Mouse (Mus musculus): Measurements from ENCODE around the gene Plppr3. TPM values are rescaled to one million over a fixed set of nuclear protein-coding genes. Genes with fewer than 3 reads are reported as not detected.

Gene Plppr3
- 383 and 417 TPM in 2 replicates for polyA plus RNA-seq (2015; fragmentation: Nextera tagmentation; extraction: Ambion mirVana)

DNA sequence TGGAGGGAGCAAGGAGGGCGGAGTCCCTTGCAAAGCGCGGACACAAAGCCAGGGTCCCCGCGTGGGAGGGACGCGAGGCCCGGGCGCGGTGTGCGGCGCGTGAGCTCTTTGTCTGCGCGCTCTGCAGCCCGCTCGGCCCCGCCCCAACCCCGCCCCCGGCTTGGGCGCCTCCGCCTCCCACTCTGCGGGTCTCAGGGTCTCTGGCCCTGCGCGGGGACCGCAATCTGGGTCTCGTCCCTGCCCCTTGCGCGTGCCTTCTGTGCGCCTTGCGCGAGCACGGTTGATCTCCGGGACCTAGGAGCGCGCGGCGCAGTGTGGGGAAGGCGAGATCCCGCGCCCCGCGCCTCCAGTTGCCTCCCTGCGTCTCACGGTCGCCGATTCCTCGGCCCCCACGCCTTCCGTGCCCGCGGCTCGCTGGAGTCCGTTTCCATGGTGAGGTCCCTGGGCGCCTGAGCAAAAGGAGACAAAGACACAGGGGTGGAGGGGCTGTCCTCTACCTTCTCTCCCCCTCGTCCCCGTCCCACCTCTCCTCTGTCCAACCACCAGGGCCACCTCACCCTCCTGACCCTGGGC, at the start of gene Plppr3, which contains the start of gene Prtn3:
Gene Plppr3, minus strand, starts transcription at position 345 of the 573 bp plus-strand sequence.
Gene Prtn3, plus strand, starts transcription at position 187 of the 573 bp plus-strand sequence.
- H3K36me3 ChIP-seq = 0 out of 2 replicates have a peak, but pooled peaks cover 4% of the 10 kb centered on the region
- H3K9me3 ChIP-seq = no peaks in the 10 kb centered on the region
- peak within 1 kb of the TSS; percentile 91 for H3K9ac ChIP-seq
- H3K27me3 ChIP-seq = no peaks in the 10 kb centered on the region
- peaks cover 36% of the 10 kb centered on the region for H3K4me1 ChIP-seq (replicated peaks)
- ATAC-seq (ENCODE audit: low FRiP score, low read depth) = peak; percentile 94
- WGBS = 0% methylated on average over 49 of the region's 57 CpGs
- peak within 1 kb of the TSS; percentile 74 for H3K4me2 ChIP-seq
- H3K4me3 ChIP-seq = peak within 1 kb of the TSS; percentile 67
- peak within 1 kb of the TSS; percentile 96 for H3K27ac ChIP-seq (replicated peaks)

DNA sequence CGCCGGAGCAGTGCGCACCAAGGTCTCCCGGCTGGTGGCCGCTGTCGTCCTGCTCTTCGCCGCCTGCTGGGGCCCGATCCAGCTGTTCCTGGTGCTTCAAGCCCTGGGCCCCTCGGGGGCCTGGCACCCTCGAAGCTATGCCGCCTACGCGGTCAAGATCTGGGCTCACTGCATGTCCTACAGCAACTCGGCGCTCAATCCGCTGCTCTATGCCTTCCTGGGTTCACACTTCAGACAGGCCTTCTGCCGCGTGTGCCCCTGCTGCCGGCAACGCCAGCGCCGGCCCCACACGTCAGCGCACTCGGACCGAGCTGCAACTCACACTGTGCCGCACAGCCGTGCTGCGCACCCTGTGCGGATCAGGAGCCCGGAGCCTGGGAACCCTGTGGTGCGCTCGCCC, 47.1 kb upstream of the Plppr3 start:
- H3K36me3 ChIP-seq = no peaks in the 10 kb centered on the region
- WGBS = 3% methylated on average over 34 of the region's 34 CpGs
- H3K27me3 ChIP-seq = peaks cover 67% of the 10 kb centered on the region
- H3K4me1 ChIP-seq (replicated peaks) = peaks cover 47% of the 10 kb centered on the region
- peak overlapping the region; percentile 53 for H3K4me2 ChIP-seq
- H3K9ac ChIP-seq = peak overlapping the region; percentile 36
- H3K4me3 ChIP-seq = peak overlapping the region; percentile 33
- H3K27ac ChIP-seq (replicated peaks) = no peak overlapping the region
- ATAC-seq (ENCODE audit: low FRiP score, low read depth) = no peak
- no peaks in the 10 kb centered on the region for H3K9me3 ChIP-seq

DNA sequence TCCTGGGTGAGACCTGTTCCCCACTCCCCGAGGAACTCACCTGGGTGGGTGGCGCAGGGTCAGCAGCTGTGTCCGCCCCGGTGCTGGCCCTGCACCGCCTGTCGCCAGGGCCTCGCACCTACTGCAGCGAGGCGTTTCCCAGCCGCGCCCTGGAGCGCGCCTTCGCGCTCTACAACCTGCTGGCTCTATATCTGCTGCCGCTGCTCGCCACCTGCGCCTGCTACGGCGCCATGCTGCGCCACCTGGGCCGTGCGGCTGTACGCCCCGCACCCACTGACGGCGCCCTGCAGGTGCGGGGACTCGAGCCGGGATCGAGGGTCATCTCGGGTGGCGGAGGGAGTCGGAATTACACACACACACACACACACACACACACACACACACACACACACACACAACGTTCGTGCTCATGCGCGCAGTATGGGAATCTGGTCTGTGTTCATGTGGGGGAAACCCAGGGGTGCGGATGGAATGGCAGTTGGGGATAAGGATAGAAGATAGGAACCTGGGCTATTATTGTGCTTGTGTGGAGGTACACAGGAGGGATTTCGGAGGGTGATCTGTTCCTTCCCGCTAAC, 46.6 kb upstream of the Plppr3 start, which contains the start of gene R3hdm4:
Gene R3hdm4, minus strand, starts transcription at position 251 of the 578 bp plus-strand sequence.
- H3K27ac ChIP-seq (replicated peaks) = no peak within 1 kb of the TSS
- peak within 1 kb of the TSS; percentile 33 for H3K4me3 ChIP-seq
- no peaks in the 10 kb centered on the region for H3K36me3 ChIP-seq
- no peaks in the 10 kb centered on the region for H3K9me3 ChIP-seq
- 4% methylated on average over 41 of the region's 41 CpGs for WGBS
- peak within 1 kb of the TSS; percentile 53 for H3K4me2 ChIP-seq
- H3K27me3 ChIP-seq = peaks cover 67% of the 10 kb centered on the region
- H3K4me1 ChIP-seq (replicated peaks) = peaks cover 44% of the 10 kb centered on the region
- H3K9ac ChIP-seq = peak within 1 kb of the TSS; percentile 36
- no peak for ATAC-seq (ENCODE audit: low FRiP score, low read depth)

DNA sequence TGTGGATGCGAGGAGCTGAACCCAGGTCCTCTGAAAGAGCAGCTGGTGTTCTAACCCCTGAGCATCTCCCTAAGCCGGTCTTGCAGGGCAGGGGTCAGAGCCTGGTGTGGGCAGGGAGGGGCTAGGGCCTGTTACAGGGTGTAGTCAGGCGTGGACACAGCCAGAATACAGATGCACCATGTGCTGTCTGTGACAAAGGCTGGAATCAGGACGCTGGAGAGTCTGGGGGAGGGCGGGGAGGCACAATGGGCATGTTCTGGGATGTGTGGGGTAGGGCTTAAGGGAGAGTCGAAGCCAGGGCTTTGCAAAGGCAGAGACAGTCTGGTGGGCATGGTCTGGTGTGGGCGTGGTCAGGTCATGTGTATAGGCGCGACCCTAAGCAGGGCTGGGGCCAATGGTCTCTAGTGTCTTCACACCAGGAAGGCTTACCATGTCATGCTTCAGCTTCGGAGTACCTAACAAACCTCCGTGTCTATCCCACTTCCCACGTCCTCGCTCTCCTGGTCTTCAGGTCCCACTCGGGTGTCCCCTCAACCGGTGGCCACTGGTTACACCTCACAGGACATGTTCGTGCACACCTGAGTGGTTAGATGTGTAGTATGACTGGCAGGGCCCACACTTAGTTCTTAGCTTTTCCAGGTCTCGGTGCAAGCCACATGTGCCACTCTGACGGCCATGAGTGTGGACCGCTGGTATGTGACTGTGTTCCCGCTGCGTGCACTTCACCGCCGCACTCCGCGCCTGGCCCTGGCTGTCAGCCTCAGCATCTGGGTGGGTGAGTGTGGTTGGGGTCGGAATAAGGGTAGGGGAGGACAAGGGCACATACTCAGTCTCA, 45.8 kb upstream of the Plppr3 start:
- ATAC-seq (ENCODE audit: low FRiP score, low read depth) = no peak
- Histone ChIP-seq H3K4me2 (peak overlapping the region; percentile 53), H3K27ac (replicated peaks) (no peak overlapping the region), H3K9me3 (no peaks in the 10 kb centered on the region), H3K36me3 (no peaks in the 10 kb centered on the region), H3K27me3 (peaks cover 67% of the 10 kb centered on the region), H3K9ac (no peak overlapping the region), H3K4me3 (peak overlapping the region; percentile 33), H3K4me1 (replicated peaks) (peaks cover 44% of the 10 kb centered on the region)
- WGBS = 17% methylated on average over 26 of the region's 26 CpGs

DNA sequence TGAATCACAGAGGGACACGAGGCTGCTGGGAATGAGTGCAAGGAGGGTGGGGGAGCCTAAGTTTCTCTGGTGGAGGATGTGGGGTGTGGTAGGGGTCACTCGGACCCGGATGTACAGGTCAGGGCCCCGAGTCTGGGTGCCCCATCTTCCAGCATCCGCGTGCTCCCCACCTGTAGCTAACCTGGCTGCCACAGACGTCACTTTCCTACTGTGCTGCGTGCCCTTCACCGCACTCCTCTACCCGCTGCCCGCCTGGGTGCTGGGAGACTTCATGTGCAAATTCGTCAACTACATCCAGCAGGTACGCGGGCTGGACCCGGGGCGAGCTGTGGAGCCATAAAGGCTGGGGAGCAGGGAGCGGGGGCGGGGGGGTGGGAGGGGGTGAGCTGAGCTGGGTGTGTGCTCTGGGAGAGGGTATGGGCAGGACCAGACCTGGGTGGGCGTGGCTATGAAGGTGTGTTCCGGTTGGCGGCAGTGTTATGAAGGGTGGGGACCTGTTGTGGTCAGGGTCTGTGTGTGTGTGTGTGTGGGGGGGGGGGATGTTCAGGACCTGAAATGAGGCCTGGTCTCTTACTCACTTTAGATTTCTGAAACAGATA, 44.9 kb upstream of the Plppr3 start:
- Histone ChIP-seq H3K4me1 (replicated peaks) (peaks cover 54% of the 10 kb centered on the region), H3K9ac (no peak overlapping the region), H3K4me2 (no peak overlapping the region), H3K4me3 (0 out of 2 replicates have a peak overlapping the region, but pooled peaks have one; percentile 1), H3K27me3 (peaks cover 67% of the 10 kb centered on the region), H3K27ac (replicated peaks) (no peak overlapping the region), H3K36me3 (no peaks in the 10 kb centered on the region), H3K9me3 (no peaks in the 10 kb centered on the region)
- 4% methylated on average over 21 of the region's 21 CpGs for WGBS
- ATAC-seq (ENCODE audit: low FRiP score, low read depth) = no peak

DNA sequence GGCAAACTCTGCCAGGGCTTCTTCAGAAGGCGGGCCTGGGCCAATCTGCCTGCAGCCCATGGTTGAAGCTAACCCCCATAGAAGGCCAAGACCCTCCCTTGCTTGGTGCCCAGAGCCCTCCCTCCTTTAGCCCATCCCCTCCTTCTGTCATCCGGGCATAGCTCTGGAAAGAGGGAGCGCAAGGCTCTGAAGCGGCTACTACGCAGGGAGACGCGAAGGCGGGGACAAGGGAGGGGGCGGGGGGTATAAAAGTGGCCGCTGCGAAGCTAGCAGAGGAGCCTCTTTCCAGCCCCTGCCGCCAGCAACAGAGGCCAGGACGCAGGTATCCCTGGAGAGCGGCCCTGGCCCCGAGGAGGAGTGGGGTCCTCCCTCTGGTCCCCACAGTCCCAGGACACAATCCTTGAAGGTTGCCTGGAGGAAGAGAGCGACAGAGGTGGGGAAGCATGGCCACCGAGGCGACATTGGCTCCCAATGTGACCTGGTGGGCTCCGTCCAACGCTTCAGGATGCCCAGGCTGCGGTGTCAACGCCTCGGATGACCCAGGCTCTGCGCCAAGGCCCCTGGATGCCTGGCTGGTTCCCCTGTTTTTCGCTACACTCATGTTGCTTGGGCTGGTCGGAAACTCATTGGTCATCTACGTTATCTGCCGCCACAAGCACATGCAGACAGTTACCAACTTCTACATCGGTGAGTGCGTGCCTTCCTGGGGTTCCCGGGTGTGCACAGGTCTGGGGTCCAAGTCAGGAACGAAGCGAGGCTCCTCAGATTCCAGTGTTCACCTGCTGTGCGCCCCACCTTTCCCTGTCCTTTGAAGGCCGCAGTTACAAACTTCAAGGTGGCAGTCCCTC, 44.0 kb upstream of the Plppr3 start:
- WGBS = 4% methylated on average over 32 of the region's 35 CpGs
- Histone ChIP-seq H3K4me2 (peak overlapping the region; percentile 20; the same call in 1 of the 2 replicates), H3K4me1 (replicated peaks) (peaks cover 60% of the 10 kb centered on the region), H3K27ac (replicated peaks) (no peak overlapping the region), H3K9ac (no peak overlapping the region), H3K36me3 (no peaks in the 10 kb centered on the region), H3K4me3 (peak overlapping the region; percentile 12; the same call in 1 of the 2 replicates), H3K9me3 (no peaks in the 10 kb centered on the region), H3K27me3 (peaks cover 59% of the 10 kb centered on the region)
- no peak for ATAC-seq (ENCODE audit: low FRiP score, low read depth)

DNA sequence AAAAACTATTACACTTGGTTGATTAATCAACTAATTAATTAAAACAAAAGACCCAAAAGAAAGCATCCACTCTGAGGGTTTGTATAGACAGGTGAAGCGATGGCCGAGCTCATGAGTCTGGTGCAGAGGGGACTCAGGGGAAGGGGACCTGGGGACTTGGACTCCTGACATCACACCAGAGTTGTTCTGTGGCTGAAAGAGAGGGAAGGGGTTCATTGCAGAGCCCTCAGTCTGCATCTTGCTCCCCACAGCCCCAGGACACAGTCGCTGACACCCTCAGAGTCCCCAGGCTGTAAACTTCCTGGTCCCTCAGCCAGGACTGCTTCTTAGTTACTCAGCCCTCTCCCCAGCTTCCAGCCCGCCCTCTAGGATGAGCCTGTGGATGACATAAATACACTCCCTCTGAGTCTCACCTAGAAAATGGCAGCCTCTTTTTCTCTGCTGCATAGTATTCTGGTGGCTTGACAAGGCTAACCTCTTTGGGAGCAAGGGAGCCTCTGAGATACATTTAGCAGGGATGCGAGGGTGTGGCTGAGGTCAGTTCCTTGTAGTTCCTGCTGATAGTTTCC, 43.2 kb upstream of the Plppr3 start:
- peak overlapping the region; percentile 84; the same call in 1 of the 2 replicates for H3K9ac ChIP-seq

DNA sequence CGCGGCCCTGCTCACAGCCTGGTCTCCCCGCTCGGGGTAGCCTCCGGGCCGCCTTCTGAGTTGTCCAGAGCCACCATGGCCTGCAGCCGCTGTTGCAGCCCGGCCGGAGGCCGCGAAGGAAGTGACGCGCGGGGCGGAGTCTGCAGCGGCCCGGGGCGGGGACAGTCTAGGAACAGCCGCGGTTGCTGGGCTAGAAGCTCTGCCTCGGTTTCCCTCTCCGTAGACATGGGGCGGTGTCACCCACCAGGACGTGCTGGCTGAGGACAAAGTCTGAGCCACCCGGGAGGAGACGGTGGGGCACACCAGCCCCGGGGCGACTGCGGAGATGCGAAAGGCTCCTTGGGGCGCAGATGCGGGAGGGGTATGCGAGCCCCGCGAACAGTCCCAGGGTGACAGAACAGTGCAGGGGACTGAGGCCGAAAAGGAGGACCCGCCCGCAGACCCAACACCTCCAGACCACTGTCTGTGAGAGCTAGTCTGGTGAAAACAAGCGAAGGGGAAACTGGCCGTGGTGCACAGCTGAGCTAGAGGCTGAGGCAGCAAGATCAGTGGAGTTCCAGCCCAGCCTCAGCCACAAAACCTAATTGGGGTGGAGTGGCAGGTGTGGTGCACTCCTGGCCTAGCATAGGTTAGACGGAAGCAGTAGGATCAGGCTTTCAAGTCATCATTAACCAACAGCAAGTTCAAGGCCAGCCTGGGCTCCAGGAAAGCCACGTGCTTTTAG, 42.5 kb upstream of the Plppr3 start, which contains the start of gene Kiss1r:
Gene Kiss1r, plus strand, starts transcription at position 164 of the 724 bp plus-strand sequence.
- H3K27ac ChIP-seq (replicated peaks) = peak within 1 kb of the TSS; percentile 75
- peaks cover 60% of the 10 kb centered on the region for H3K4me1 ChIP-seq (replicated peaks)
- H3K27me3 ChIP-seq = peaks cover 44% of the 10 kb centered on the region
- WGBS = 2% methylated on average over 42 of the region's 42 CpGs
- peak; percentile 81 for ATAC-seq (ENCODE audit: low FRiP score, low read depth)
- peak within 1 kb of the TSS; percentile 84 for H3K9ac ChIP-seq
- H3K4me3 ChIP-seq = peak within 1 kb of the TSS; percentile 55
- peak within 1 kb of the TSS; percentile 79 for H3K4me2 ChIP-seq
- H3K9me3 ChIP-seq = no peaks in the 10 kb centered on the region
- H3K36me3 ChIP-seq = no peaks in the 10 kb centered on the region

More for the DNA sequence above, 43.2 kb upstream of the Plppr3 start:
- Histone ChIP-seq H3K4me3 (peak overlapping the region; percentile 55), H3K27me3 (peaks cover 51% of the 10 kb centered on the region), H3K27ac (replicated peaks) (no peak overlapping the region), H3K4me1 (replicated peaks) (peaks cover 60% of the 10 kb centered on the region), H3K36me3 (no peaks in the 10 kb centered on the region), H3K4me2 (peak overlapping the region; percentile 79), H3K9me3 (no peaks in the 10 kb centered on the region)
- no peak for ATAC-seq (ENCODE audit: low FRiP score, low read depth)
- WGBS = 70% methylated on average over 5 of the region's 5 CpGs

DNA sequence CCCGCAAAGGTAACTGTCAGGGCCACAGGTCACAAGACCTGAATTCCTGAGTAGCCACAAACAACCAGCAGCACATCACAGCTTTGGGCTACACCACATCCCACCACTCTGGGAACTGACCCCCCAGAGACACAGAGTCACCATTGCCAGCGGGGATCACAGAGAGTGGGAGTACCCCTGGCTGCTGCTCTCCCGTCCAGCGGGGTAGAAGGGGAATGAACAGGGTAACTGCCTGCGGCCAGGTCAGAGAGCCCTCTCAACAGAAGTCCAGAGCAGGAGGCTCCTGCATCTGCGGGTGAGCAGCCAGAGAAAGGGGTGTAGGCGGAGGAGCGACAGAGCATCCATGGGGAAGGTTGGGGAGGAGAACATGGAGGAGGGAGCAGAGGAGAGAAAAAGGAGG, 41.6 kb upstream of the Plppr3 start:
- H3K4me3 ChIP-seq = peak overlapping the region; percentile 55
- peak overlapping the region; percentile 84 for H3K9ac ChIP-seq
- peaks cover 37% of the 10 kb centered on the region for H3K27me3 ChIP-seq
- peaks cover 52% of the 10 kb centered on the region for H3K4me1 ChIP-seq (replicated peaks)
- WGBS = 6% methylated on average over 8 of the region's 8 CpGs
- H3K4me2 ChIP-seq = peak overlapping the region; percentile 79
- no peaks in the 10 kb centered on the region for H3K9me3 ChIP-seq
- 0 out of 2 replicates have a peak, but pooled peaks cover 2% of the 10 kb centered on the region for H3K36me3 ChIP-seq
- ATAC-seq (ENCODE audit: low FRiP score, low read depth) = no peak
- peak overlapping the region; percentile 75; the same call in 1 of the 2 replicates for H3K27ac ChIP-seq (replicated peaks)

DNA sequence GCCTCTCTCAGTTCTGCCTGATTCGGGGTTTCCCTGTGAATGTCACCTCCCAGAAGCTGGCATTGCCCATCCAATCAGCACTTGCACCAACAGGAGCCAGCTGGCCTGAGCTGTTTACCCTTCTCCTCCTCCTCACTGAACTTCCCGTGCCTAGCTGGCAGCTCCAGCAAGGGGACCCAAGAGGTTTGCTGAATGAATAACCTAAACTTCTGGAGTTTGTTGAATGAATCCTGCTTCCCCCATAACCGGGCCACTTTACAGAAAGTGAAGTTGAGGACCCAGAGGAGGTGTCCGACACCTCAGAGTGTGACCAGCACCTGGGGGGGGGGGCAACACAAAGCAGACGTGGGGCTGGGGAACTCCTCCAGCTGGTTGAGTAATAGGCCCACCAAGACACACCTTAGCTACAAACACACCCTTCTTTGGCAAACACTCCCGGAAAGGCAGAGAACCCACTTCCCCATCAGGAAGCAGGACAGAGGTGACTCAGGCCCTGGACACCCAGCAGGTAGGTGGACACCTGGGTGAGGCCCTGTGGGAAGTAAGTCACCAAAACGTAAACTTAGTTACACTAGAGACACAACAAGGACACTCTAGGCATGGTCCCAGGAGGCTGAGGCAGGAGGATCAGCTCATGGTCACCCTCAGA, 40.6 kb upstream of the Plppr3 start:
- Histone ChIP-seq H3K27me3 (peaks cover 26% of the 10 kb centered on the region), H3K4me3 (no peak overlapping the region), H3K36me3 (0 out of 2 replicates have a peak, but pooled peaks cover 7% of the 10 kb centered on the region), H3K9ac (no peak overlapping the region), H3K4me1 (replicated peaks) (peaks cover 45% of the 10 kb centered on the region), H3K27ac (replicated peaks) (no peak overlapping the region), H3K4me2 (peak overlapping the region; percentile 79; the same call in 1 of the 2 replicates), H3K9me3 (no peaks in the 10 kb centered on the region)
- ATAC-seq (ENCODE audit: low FRiP score, low read depth) = no peak
- WGBS = 78% methylated on average over 7 of the region's 7 CpGs
